Mouse (Mus musculus) frontal cortex, postnatal 25 days (tissue): ENCODE data around the gene Rdh16.
"Not testable (repeated sequence)": the region's sequence is repeated elsewhere in the genome, so short reads cannot be mapped to it uniquely, and the experiment has no call there.

Experiments used
- DNase-seq, 2 experiments: peaks; one replicate each; pipeline ENCODE4 v3.0.0; 2022; ENCODE audit warnings: low spot score in 2 of 2

Rdh16 gene

GRCm38 (mm10) chr10:127800891-127801290 is at the start of gene Rdh16:
Gene Rdh16, plus strand, starts transcription at chr10:127801152.
- DNase-seq = no peak

DNA sequence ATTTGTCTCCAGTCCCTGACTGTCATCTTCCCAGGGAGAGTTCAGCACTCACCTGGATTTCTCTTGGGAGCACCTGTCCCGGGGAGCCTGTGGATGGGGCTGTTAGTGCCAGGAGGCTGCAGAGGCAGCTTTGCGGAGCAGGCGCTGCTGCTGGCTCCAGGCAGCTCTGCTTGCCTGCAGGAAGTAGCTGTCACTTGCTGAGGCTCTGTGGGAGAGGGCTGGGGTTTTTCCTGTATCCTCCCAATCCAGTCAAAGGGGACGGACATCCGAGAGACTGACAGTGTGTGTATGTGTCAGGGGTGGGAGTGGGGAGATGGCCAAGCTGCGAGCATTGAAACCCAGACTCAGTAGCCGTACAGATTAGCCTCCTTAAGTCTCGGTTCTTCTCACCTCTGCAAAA is 49.4 kb upstream of the Rdh16 start, which contains the start of gene Gpr182:
TSS of gene Gpr182 (minus strand) at position 185 of the 400 bp plus-strand sequence.
- no peak for DNase-seq

DNA sequence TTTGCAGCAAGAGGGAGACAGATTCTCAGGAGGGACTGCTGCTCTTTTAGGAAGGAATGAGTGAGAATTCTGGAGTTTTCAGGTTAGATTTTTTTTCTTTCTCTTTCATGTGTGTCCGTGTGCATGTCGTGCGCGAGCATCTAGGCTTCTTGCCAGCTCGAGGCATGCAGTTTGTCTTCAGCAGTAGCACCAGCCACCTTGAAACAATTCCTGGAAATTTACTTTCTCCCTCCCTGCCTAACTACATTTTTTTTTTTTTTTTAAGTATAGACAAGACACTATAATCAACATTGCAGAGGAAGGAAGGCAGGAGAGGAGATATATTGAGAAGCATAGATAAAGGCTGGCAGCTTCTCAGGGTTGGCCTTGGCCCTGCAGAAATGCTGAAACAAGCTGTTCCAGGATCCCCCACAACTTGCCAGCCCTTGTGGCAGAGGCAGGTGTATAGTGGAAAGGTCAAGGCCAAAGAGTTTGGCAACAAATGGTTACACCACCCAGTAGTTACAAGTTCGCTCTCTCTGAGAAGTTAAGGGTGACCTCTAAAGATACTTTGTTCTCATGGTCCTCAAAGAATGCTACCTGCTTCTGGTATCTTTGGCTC is 46.3 kb upstream of the Rdh16 start:
- no peak for DNase-seq

DNA sequence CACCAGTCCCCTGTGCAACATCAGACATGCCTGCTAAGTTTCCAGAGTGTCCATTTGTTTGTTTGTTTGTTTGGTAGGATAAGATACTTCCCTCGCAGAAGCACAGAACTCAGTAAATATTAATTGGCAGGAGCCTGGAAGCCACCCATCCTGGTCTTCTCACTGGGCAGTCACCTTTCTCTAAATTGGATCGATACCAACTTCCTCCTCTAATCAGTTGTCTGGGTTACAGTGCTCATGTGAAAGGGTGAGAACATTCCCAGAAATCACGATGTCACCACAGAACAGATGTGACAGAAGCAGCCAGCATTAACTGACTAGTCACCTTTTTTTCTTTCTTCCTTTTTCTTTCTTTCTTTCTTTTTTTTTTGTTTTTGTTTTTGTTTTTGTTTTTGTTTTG is 45.7 kb upstream of the Rdh16 start:
- DNase-seq = no peak

DNA sequence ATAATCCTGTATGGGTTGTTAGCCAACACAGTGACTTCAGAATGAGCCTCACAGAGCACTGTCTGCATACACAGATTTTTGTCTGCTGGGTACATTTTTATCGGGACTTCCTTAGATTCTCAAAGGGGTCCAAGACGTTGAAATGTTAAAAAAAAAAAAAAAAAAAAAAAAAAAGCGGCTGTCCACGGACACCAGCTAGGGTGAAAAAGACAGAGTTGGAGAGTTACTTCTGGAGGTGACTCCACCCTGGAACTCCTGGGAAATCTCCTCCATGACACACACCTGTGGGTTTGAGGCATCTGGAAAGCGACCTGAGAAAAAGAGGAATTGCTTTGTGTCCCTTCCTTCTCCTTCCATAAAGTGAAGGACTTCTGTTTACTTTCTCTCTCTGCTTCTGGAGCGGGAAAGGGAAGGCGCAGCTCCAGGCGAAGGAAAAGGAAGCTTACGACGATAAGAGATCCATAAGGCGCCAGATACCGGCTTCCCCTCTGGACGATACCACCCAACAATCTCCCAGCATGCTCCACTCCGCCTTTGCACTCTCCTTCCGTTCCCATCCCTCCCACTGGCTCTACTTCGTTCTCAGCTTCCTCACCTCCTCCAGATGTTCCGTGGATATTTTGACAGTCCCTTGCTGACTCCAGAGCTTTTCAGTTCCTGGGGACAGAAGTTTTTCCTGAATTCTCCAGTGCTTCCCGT is 45.0 kb upstream of the Rdh16 start:
- DNase-seq = no peak

DNA sequence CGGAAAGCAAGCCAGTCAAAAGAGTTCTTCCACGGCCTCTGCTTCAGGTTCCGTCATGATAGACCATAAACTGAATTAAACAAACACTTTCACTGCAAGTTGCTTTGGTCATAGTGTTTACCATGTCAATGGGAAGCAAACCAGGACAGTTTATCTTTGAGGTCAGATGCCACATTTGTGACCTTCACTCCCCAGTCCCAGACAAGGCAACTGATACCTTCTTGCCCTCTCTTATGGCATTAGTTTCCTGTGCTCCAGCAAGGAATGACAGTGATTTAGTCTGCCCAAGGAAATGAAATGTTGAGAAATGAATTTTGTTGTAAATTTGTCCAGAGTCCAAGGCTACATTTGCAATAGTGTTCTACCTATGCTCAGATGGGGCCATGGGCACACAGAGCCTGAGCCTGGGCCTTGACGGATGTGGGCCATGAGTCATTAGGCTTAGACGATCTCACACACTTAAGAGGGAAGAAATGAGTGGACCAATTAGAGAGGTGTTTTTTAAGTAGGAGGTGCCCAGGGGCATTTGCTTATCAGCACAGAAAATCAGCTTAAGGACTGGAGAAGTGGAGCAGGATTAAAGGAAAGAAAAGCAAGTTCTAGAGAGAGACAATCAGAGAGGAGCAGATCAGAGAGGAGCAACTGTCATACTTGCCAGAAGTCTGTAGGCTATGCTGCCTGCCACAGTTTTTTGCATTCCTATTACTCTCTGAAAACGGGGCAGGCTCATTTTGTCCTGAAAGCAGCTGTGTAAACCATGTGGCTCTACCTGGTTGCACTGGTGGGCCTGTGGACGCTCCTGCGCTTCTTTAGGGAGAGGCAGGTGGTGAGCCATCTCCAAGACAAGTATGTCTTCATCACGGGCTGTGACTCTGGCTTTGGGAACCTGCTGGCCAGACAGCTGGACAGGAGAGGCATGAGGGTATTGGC is 41.5 kb upstream of the Rdh16 start, which contains the start of the genes Rdh1 and Rdh16f1:
TSS of gene Rdh1 (plus strand) at position 541 of the 930 bp plus-strand sequence.
TSS of gene Rdh16f1 (plus strand) at position 607 of the 930 bp plus-strand sequence.
- DNase-seq = no peak

DNA sequence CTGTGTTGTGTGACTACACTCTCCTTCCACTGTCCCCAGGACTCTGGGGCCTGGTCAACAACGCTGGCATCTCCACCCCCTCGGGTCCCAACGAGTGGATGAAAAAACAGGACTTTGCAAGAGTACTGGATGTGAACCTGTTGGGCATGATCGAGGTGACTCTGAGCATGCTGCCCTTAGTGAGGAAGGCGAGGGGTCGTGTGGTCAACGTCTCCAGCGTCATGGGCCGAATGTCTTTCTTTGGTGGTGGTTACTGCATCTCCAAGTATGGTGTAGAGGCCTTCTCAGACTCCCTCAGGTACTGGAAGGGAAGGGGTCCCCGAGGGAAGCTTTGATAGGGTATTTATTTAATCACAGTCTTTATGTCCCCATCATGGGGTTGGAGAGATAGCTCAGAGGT is 38.0 kb upstream of the Rdh16 start:
- DNase-seq = not testable (repeated sequence)

GRCm38 (mm10) chr10:127763914-127764680 is 36.9 kb upstream of the Rdh16 start:
- DNase-seq = no peak

GRCm38 (mm10) chr10:127766564-127766963 is 34.4 kb upstream of the Rdh16 start:
- no peak for DNase-seq

DNA sequence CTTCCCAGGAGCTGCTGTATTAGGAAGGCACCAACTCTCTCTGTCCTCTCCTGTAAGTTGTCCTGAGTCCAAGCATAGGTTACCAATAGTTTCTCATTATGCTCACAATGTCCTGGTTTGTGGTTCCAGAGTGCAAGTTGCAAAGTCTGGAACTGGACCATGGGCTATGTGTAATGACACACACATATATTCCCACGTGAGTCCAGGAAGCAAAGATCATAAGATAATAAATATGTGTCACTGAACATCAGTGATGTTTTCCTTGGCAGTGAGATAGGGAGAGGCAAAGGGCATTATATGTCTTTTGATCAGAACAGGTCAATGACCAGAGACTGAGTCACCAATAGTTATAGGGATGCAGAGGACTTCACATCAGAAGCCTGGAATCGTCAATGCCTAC is 24.9 kb upstream of the Rdh16 start, which contains the start of gene Rdh9:
TSS of gene Rdh9 (plus strand) at position 376 of the 400 bp plus-strand sequence.
- no peak for DNase-seq

GRCm38 (mm10) chr10:127782321-127782720 is 18.6 kb upstream of the Rdh16 start:
- DNase-seq = not testable (repeated sequence)

DNA sequence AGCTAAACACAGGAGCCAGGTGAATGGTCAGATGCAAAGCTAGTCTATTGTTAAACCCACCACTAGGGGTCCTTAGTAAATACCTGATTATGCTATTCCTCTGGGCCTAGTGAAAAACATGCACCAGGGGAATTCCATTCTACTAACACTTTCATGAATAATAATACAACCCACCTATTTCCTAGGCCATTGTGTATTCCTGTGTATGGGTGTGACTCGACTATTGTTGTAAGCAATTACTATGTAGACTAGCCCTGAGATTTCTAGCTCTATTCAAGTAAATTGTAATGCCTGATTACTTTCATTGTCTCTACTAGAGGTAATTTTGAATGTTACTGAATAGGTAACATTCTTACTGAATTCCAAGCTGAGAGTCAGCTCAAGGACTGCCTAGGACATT is 15.5 kb upstream of the Rdh16 start:
- DNase-seq = not testable (repeated sequence)

- DNase-seq = no peak
Observed at GRCm38 (mm10) chr10:127799295-127799694, 1.7 kb upstream of the Rdh16 start.

DNA sequence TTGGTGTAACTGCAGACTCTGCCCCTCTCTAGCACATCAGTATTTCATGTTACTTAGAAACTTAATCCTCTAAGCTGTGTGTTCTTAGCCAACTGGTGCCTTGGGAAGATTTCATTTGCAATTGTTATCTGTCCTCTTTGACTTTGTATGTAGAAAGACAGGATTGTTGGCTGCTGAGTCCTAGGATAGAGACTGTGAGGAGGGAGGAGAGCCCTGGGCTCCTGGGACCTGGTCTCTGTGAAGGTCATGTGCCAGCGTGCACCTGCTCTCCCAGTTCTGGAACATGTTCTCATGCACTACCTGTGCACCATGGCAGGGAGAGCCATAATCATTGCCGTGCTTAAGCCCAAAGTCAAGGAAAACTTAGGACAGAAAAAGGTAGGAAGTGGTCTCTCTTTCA is 660 bp downstream of the Rdh16 start:
- DNase-seq = no peak

DNA sequence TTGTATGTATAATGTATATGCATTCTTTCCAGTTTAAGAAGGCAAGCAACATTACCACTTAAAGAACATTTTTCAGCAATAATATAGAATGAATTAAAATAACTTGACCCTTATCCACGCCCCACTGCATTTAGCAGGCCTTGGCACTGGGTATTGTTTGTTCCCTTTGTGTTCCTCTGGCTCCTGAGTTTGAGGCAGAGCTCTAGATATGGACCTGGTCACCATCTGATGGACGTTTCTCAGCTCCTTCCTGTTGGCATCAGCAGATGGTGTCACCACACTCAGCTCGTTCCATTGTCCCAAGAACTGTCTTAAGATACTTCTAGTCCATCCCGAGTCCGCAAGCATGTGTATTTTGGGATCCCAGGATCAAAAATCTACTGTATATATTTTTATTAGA is 1.3 kb downstream of the Rdh16 start:
- no peak for DNase-seq

GRCm38 (mm10) chr10:127804416-127804815 is 3.5 kb downstream of the Rdh16 start:
- no peak for DNase-seq

DNA sequence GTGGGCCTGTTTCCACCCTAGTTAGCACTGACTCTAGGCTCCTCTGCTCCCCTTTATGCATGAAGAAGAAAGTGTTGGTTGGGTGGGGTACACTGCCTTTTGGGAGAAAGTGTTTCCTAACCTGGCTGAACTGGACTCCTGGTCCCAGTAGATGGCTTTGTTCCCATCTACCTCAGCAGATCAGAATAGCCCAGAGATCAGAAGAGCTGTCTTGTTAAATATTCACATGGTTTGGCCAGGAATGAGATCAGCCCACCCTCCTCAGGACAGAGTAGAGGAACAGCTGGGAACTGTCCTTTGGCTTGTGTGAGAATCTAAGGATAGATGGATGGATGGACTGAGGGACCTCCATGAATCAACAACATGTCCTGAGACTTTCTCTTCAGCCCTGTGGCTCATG is 14.9 kb downstream of the Rdh16 start:
- no peak for DNase-seq

DNA sequence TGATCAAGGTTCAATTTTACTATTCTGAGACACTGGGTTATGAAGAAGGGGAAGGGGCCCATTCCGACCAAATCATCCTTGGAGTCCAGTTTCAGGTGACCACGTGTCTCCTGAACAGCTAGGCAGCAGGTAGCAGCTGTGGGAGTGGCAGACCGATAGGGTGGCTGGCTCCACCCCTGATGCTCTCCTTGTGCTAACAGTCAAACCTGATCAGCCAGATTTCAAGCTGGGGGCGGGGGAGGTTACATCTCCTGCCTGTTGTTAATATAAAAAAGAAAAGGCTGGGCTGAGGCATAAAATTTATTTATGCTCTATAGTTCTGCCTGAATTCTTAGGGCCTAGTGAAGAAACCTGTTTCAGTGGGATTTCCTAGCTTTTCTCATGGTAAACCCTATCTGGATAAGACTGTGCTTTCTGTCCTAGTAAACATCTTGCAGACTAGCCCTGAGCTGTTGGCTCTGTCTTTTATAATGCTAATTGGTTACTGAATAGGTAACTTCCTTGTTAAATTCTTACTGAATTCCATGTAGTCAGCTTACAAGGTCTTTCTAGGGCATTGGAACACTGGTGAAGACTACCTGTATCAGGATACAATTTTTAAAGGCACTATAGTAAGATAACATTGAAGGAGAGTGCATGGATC is 16.4 kb downstream of the Rdh16 start:
- not testable (repeated sequence) for DNase-seq

DNA sequence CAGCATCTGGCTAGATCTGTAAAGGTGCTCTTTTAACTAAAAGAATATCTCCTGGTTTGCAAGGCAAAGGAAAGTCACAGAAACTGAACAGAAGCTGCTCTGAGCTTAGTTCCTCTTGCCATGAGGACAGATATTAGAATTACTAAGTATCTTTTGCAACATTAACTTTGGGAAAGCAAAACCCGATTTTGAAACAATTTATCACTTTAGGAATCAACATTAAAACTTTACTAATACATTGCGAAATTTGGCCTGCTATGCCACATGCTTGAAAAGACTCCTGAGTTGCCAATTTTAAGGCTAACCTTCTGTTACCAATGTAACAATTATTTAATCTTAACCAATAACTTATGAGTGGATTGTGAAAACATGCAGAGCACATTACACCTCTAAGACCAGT is 20.9 kb downstream of the Rdh16 start:
- not testable (repeated sequence) for DNase-seq

DNA sequence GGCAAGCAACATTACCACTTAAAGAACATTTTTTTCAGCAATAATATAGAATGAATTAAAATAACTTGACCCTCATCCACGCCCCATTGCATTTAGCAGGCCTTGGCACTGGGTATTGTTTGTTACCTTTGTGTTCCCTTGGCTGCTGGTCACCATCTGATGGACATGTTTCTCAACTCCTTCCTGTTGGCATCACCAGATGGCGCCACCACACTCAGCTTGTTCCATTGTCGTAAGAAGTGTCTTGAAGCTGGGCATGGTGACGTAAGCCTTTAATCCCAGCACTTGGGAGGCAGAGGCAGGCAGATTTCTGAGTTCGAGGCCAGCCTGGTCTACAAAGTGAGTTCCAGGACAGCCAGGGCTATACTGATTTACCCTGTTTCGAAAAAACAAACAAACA is 24.4 kb downstream of the Rdh16 start:
- DNase-seq = no peak

DNA sequence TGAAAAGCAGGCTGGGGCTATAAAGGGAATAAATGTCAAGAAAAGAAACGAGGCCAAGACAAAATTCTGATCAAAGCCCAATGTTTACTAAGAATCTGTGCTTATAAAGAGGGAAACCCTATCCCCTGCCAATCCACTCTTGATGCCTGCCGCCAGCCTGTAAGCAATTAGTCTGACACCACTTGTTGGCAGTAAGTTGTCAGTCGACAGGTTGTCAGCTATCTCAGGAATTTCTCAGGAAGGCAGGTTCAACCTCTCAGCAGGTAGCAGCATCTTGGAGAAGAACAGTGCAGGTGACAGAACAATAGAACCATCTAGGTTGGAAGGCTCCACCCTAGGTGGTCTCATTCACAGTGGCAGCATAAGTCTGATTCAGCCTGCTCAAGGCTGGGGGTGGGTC is 28.2 kb downstream of the Rdh16 start:
- DNase-seq = no peak
